Mouse (Mus musculus) retina, embryonic 14.5 days (tissue): Measurements from ENCODE around the gene Slc4a1.

Experiments
- DNase-seq: peaks from one replicate; pipeline ENCODE4 v3.0.0-alpha.2; 2015; ENCODE audit warnings: low spot score

Slc4a1 gene

DNA sequence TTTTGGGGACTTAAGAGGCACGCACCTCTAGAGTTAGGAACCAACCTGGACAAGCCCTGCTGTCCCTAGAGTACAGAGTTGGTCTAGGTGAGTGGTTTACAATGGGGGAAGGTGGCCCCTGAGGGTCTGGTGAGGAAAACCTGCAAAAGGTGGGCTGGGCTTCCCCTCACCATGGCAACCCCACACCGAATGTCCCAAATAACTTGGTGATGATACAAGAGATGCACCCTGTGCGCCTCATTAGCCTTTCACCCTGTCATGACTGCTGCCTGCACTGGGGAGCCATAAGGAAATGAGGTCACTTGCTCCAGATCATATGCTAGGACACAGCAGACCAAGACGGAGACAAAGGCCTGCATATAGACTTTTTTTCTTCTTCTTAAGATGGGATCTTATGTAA, 15.6 kb downstream of the Slc4a1 start:
- peak; percentile 41 for DNase-seq

DNA sequence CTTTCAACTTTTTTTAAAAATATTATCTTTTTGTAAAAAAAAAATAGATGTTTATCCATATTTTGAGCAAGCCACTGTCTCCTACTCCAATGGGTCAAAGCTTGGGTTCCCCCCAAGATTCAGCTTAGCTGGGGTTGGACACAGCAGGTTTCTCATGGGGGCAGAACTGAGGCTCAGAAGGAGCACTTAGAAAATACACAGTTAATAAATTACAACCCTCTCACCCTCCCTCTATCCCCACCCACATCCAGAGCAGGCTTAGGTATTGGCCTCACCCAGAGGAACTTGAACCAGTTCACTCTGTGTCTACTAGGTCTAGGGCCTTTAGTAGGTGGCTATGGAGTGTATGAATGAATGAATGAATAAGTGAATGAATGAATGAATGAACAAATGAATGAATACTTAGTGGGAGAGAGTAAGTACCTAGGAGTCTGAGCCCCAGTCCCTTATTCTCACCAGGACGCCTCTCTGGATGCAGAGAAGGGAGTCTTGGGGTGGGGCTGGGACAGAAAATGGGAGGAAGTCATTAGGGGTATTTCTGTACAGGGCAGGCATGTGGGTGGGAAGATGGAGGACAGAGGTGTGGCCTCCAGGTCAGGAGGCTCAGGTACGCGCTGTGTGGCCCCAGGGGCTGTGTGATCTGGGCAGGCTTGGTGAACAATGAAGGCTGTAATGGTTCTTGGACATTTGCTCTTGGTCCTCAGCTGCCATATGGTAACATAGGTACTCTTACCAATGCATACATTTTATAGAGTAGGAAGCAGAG, 16.6 kb downstream of the Slc4a1 start:
- DNase-seq = no peak

DNA sequence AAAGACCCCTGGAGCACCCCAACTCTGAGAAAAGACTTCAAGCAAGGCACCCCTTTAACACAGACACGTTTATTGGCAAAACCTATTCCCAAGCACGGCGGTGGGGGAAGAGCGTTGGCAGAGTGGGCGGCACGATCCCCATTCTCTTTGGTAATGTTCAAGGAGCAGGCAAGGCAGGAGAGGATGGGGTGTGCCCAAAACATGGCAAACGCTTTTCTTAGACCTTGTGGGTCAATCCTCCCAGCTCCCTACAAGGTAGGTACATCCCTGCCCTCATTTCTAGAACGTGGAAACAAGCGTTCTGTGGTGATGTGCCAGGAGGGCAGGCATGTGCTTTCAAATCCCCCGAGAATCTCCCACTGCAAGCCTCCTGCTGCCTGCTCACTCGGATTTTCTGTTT, 17.2 kb downstream of the Slc4a1 start:
- no peak for DNase-seq

DNA sequence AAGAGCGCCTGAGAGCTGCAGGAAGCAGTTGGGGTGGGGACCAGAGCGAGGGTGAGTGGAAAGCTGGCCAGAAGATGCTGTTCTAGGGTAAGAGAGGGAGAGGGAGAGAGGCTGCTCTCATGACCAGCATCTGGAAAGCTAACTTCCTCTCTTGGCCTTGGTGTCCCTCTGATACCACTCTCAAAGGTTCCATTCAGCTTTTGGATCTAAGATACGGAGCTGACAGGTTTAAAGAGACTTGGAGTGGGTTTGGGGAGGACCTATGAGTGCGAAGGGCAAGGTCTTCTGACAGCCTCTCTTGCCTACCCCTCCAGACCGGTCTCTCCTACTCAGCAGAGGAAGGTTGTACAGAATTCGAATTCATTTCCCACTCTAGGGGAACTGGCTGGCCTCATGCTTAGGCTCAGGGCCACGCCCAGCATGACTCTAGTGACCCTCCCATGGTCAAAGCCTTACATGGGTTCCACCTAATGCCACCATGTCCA, 17.9 kb downstream of the Slc4a1 start:
- DNase-seq = no peak

DNA sequence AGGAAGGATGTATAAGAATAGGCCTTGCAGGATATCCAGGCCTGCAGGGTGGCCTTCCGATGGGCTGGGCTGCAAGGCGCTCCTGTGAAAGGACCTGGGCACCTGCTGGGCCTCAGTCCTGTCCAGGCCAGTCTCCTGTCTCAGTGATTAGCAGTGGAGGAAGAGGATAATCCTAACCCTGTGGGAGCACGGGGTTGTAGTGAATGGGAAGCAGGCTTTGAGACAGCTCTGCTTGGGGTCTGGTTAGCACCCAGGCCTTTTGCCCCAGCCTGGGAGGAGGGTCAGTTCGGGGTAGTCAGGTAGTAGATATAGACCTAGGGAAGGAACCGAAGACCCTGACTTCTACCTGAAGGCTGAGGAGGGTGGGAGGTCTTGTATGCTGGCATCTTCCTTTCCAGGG, 18.3 kb downstream of the Slc4a1 start:
- DNase-seq = no peak

DNA sequence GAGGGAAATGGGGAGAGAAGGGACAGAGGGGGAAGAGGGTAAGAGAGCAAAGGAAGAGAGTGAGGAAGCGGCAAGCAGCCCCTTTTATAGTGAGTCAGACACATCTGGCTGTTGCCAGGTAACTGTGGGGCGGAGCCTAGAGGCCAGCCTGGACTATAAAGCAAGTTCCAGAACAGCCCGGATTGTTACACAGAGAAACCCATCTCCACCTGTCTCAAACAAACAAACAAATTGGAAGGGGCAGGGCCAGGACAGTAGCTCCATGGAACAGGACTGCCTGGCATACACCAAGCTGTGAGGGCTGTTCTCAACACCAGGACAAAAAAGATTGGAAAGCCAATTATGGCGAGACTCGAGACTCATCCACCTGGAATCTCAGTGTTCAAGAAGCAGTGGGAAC, 19.1 kb downstream of the Slc4a1 start:
- DNase-seq = no peak

DNA sequence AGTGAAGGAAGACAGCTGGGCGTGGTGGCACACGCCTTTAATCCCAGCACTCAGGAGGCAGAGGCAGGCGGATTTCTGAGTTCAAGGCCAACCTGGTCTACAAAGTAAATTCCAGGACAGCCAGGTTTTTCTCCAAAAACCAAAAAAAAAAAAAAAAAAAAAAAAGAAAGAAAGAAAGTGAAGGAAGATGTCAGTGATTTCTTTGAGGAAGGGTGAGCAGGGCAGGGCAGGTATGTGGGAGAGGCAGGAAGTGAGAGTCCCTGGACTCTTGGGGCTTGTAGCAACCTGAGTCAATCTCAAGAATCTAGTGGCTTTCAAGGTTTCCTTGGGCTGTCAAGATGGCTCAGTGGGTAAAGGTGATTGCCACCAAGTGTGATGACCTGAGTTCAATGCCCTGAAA, 21.5 kb downstream of the Slc4a1 start:
- no peak for DNase-seq

DNA sequence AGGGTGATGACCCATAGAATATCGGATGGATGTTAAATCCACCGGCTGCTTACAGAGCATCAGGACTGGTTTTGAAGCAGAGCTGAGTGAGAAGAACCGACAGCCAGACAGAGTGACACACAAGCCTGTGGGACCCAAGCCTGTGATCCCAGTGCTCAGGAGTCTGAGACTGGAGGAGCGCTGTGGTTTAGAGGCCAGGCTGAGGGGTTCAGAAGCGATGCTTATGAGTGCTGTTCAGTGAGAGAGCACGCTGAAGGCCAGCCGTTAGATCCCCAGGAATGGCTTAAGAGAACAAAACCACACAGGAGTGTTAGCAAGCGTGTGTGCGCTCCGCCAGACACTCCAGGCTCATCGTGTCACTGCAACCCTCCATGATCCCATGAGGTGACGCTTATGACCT, 23.3 kb downstream of the Slc4a1 start:
- peak; percentile 16 for DNase-seq

DNA sequence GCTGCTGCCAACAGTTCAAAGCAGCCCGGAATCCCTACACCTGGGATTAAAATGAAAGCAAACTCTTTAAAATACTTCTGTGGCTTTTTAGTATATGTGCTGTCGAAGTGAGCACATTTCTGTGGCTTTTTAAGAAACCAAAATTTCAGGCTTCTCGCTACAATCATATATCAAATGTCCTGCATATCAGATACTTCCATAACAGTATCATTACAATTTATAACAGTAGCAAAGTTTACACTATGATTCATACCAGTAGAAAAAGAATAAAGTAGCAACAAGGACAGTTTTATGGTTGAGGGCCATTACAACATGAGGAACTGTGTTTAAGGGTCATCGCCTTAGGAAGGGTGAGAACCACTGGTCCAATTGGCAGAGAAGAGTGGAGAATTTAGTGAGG, 24.9 kb downstream of the Slc4a1 start:
- DNase-seq = no peak

DNA sequence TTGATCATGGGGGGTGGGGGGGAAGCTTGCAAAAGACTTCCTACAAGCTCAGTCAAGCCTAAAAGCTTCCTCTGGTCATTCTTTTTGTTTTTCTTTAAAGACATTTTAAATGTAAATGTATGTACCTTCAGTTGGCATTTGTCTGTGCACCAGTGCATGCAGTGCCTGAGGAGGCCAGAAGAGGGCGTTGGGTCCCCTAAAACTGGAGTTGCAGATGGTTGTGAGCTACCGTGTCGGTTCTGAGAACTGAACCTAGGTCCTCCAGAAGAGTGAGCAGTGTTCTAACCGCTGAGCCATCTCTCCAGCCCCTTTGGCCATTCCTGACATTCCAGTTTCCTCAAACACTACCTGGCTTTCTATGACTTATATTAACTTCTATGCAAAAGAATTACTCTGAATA, 26.4 kb downstream of the Slc4a1 start:
- DNase-seq = no peak

DNA sequence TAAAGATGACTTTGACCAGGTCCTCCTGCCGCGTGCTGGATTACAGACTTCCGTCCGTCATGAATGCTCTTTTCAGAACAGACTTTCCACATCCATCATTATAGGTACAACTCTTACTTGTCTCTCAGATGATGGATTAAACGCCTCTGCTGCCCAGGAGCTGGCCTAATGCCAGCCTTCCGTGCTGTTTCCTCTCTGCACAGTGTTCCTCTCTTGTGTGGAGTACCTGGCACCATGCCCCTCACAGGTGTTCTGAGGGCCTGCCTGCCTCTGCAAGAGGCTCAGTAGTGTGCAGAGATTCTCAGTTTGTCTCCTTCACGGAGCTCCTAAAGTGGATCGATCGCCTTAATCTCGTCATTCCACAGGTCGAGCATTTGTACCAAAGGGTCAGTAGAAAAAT, 26.8 kb downstream of the Slc4a1 start:
- DNase-seq = no peak

DNA sequence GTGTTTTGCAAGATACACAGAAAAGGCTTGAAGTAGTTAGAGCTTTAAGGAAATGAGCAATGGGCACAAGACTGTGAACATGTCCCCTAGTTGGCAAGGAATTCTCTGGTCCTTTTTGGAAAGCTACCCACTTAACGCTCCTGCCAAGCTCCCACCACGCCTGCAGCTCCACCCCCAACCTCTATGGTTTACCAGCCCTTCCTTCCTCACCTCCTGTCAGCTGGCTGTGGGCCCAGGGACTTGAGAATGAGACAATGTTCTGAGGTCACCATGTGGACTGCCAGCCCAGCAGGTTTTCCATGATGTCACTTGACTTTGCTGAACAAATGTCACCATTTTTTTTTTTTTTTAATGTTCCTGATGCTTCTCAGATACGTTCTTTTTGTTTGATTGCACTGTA, 27.4 kb downstream of the Slc4a1 start:
- no peak for DNase-seq

DNA sequence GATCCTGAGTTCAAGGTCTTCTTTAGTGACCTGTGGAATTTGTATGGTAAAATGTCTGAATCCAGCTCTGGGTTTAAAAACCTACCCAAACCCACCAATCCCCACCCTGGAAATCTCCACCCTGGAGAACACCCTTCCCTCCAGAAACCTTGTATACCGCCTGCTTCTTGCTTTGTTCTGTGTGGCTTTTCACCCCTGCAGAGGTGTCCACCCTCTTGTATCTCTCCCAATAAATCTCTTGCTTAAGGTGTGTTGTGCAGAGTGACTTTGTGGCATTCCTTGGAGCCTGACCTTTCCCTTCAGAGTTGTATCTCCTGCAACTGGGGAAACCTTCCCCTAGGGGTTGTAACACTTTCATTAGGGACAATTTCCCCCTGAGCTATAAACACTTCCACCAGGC, 28.1 kb downstream of the Slc4a1 start:
- no peak for DNase-seq

DNA sequence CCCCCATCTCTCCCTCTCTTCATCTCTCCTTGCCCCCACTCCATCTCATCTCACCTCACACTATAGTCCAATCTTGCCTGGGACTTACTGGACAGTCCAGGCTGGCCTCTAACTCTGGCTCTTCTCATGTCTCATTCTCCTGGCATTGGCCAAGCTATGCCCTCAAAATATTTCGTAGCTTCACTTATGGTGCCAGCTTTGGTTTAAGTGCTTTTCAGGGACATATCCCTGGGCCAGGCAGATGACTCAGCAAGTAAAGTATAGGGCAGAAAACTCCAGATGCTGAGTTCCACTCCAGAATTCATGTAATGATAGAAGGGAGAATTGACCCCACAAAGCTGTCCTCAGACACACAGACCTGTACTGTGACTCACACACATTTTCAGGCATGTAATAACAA, 29.8 kb downstream of the Slc4a1 start:
- no peak for DNase-seq

DNA sequence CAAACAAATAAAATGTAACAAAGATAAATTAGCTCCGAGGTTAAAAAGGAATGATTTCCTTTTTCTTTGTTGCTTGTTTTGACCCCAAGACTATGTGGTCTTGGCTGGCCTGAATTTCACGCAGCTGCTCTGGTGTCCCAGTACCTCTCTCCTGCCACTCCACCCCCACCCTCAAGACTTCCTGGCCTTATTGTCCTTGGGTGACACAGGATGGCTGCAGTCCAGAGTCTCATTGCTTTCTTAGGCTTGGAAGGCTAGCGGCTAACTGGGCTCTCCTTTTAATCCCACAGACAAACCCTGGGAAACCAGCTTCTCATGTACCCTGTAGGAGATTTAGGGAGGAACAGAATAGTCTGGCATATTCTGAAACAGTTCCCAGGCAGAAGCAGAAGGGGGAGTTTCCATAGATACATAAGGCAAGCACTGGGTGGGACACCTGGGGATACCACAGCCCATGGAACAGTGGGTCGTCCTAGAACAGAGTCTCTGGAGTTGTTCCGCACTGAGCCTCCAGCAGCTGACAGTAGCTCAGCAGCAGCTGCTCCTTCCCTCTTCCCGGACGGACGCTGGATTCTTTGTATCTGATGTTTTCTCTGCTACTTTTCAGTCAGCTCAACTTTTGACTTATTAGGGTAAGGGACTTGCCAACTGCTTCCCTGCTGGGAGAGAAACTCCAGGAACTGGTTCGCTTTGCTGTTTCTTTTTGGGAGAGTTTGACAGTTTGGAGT, 30.9 kb downstream of the Slc4a1 start:
- DNase-seq = no peak

DNA sequence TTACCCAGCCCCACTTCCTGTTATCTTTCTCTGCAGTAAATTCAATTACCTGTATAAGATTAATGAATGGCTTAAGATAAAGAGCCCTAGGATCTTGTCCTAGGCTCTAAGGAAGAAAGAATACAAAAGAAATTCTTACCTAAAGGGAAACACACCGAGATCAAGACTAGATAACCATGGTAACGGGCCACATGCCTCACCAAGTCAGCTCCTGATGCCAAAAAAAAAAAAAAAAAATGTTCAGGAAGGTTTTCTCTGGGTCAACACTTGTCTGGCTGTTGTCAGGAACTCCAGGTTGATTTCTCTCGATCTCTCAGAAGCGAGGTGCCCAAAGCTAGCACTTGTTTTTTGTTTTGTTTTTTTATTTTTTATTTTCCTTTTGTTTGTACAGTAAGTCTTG, 32.0 kb downstream of the Slc4a1 start:
- DNase-seq = no peak

DNA sequence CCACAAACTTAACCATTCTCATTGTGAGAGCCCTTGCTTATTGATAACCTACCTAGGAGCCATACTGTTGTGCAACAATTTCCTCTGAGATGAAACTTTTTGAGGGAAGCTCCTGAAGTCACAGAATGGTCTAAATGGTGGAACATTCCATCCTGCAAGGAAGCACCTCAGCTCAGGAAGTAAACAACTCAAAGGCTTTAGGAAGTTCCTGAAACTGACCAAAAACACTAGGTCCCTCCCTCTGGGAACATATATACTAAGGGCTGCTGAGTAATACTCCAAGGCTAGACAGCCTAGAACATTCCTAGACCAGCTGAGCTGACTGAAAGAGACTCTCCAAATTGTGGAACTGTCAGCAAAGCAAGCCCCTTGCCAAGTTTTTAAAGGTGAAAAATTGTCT, 32.9 kb downstream of the Slc4a1 start:
- DNase-seq = no peak

DNA sequence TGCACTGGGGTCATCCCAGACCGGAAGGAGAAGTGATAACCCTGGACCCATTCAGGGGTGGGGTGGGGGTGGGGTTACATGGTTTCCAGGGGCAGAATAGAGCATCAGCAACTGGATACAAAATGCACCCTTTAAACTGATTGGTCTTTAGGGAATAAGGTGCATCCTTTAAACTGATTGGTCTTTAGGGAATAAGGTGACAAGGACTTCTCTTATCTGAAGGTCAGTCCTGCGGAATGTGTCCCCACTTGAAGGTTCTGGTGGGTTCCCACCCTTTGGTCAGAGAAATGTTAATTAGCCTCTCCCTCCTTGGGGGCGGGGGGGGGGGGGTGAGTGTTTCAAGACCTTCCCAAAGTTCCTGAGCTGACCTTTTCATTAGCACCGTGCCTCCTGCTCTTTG, 34.2 kb downstream of the Slc4a1 start:
- DNase-seq = no peak

DNA sequence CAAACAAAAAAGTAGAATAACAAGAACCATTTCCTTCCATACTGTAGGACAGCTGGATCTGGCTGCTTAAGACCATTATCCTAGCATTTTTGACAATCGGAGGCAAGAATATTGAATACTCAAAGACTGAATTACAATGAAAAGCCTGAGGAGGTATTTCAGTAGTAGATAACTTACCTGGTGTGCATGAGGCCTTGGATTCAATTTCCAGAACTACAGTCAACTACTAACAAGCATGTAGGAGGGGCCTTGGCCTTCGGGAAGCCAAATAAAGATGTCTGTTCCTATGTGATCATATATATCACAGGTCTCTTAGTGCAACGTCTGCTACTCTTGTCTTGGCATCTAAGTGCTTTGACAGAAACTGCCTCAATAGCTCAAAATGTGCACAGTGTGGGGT, 36.0 kb downstream of the Slc4a1 start:
- no peak for DNase-seq

DNA sequence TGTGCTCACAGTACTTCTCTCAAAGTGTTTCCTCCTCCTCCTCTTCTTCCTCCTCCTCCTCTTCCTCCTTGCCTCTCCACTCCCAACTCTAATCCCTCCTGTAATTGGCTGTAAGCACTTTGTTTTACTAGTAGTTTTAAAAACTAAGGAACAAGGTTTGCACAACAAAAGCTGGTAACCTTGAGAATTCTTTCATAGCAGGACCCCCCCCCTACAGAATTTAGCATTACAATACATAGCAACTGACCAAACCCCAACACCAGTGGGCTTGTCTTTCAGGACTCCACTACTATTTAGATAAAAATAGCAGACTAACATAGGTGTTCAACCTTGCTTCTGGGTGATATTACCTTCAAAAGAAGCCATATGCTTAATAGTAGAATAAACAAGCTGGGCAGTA, 36.5 kb downstream of the Slc4a1 start:
- no peak for DNase-seq

DNA sequence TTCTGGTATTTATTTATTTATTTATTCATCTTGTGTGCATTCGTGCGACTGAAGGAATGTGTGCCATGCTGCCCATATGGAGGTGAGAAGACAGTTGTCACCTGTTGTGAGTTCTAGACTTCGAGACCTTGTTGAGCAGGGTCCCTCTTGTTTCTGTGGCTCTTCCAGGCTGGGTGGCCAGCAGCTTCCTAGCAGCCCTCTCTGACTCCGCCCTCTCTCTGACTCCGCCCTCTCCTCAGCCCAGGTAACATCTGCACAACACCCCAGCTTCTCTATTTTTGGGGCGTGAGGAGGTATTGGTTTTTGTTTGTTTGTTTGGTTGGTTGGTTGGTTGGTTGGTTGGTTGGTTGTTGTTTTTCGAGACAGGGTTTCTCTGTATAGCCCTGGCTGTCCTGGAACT, 38.2 kb downstream of the Slc4a1 start:
- no peak for DNase-seq

DNA sequence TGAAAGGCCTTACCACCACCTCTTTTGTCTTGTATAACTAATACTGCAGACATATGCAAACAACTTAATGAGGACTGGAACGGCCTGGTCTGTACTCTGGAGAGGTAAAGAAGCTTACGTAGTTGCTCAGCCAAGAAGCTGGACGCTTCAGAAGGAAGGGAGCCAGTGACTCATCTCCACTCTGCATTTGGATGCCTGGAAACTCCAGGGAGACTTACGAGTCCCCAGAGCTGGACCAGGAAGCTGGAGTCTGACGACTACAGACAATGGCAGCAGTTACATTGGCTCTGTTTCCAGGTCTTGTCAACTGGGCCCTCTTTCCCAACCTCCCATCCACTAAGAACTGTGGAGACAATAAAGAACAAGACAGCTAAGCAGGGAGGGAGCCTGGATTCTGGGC, 38.8 kb downstream of the Slc4a1 start:
- no peak for DNase-seq

DNA sequence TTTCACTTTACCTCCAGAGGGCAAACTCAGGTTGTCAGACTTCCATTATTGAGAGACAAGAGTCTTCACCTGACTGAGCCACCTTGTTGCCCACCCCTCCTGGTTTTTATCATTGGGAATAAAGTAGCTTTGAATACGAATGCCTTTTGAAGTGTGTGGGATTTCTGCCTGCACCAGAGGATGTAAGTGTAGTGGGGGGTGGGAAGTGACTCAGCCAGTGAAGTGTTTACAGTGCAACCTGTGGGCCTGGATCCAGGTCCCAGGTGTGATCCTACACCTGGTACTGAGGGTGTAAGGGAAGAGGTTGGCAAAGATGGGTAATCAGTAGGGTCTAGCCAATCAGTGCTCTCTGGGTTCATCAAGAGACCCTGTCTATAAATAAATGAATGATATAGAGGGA, 42.5 kb downstream of the Slc4a1 start:
- DNase-seq = no peak

DNA sequence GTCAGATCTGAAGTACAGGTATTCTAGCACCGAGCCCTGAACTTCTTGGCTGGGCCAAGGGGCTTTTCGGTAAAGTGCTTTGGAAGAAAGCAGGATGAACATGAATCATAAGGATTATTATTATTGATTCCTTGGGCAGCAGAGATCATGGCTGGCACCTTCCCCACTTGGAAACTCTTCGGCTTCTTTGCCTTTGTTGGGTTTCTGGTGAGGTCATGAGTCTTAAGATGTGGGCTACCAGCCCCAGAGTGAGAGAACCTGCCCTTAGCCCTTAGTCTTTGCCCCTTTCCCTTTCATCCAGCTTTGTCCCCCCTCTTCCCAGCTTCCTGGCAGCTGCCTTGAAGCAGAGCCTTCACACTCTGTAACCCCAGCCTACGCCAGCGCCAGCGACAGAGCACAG, 44.1 kb downstream of the Slc4a1 start:
- no peak for DNase-seq
